Mouse (Mus musculus) heart, adult 18-20 months (tissue): Measurements from ENCODE around the gene Ttll6. TPM values are rescaled to one million over a fixed set of nuclear protein-coding genes. Genes with fewer than 3 reads are reported as not detected.

Experiments used
- DNase-seq, 2 experiments: peaks; one replicate each; pipeline ENCODE4 v3.0.0; 2021 to 2022; ENCODE audit warnings: mixed read lengths in 1 of 2
- total RNA-seq, 2 experiments: library from RNA; stranded (reverse); gene quantifications; 2 replicates each; pipeline ENCODE4 v1.2.3; 2021

Ttll6 gene
- total RNA-seq, 2 experiments from 2014 or later = not detected

DNA sequence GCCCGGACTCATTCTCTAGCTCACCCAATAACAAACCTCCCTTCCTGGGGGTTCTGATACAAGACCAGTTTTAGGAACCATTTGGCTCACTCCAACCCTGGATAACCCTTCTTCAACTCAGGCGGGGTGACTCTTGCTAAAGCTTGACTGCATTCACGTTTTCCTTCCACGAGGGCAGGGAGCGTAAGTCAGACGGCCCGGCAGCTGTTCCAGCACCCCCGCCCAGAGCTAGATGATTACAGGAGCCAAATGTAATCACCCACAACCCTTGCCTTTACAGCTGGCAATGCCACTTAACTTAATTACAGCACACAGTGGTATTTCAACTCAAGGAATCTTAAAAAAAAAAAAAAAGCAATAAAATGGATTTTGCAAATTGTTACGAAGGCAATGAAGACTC, 34.5 kb downstream of the Ttll6 start:
- no peak for DNase-seq

DNA sequence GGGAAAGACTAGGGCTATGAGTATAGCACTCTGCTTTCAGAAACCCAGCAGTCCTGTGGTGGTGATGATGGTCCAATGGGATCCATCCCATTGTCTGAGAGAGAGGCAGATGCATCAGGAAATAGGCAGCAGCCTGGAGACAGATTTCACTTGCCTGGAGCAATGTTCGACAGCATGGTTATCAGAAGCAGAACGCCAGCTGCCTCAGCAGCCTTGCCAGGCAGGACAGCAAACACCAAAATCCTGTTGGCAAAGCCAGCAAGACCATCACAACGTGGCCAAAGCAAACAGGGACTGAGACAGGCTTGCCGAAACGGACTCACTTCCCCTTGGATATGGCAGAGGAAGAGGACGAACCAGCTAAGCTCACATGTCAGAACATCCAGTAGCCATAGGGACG, 35.4 kb downstream of the Ttll6 start:
- DNase-seq = no peak

- DNase-seq = no peak
These were observed 37.3 kb downstream of the Ttll6 start for GRCm38 (mm10) chr11:96170711-96171379.

DNA sequence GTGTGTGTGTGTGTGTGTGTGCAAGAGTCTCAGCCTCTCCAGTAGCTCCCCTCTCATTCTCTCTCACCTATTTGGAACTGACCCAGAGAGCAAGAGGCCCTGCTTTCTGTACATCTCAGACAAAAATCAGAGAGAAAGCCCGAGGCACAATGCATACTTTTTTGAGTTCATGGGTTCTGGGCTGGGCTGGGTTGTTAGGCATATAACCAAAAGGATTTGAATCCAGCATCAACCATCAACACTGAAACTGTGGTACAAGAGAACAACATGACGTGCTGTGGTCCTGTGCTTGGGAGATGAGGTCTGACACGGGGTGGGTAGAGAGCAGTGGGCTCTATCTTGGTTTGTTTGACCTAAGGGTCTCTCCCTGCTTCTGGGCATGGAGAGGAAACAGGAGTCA, 38.0 kb downstream of the Ttll6 start:
- DNase-seq = no peak

DNA sequence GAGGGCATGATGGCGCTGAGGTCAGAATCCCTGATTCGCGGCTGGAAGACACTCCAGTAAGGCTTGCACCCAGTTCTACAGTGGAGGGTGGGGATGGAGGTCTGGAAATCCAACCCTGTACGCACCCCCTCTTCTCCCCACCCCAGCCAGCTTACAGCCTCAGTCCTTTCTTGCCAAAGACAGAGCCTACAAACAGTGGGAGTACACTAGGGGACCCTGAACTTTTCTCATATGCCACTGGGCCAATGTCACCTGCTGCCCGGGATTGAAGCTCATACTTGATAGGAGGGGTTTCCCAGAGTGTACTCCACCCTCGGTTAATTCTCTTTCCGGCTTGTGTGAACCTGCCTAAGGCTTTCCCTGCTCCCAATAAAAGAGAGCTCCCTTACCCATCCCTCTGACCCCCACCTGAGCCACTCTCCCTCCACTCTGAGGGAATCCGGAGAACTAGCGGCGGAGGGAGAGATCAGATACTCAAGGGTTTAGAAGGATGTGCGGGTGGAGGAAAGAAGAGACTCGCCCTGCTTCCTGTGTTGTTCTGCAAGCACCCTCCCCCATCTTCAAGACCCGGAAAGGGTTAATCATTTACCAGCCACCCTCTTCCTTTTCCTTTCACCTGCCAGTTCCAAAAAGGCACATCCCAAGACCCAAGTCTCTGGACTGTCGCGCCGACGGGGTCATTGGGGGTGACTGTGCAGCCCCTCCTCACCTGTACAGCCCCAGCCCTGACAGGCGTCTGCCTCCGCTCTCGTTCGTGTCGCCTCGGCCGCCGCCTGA, 39.1 kb downstream of the Ttll6 start:
- no peak for DNase-seq

DNA sequence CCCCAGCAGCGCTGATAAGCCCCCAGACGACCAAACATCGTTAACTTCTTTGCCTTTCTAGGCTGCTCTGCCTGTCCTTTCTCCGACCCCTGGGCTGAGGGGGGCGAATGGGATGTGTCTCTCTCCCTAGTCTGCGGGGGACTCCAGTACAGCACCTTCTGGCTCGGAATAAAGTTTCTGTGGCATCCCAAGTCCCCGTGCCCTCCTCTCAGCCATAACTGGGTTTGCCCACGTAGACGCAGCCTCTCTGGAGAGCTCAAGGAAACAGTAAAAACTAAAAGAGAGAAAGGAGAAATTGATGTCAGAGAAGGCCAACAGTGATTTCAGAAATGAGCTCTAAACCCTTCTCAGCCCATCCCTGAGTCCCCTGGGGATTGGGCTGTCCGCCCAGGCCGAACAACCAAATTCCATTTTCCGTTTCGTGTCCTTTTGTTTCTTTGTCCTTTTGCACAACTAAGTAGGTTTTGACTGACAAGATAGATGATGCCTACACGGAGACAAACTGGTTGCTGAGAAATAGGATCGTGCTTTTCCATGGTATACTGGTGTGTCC, 39.8 kb downstream of the Ttll6 start:
- DNase-seq = no peak

GRCm38 (mm10) chr11:96174881-96175280, 41.3 kb downstream of the Ttll6 start:
- no peak for DNase-seq

DNA sequence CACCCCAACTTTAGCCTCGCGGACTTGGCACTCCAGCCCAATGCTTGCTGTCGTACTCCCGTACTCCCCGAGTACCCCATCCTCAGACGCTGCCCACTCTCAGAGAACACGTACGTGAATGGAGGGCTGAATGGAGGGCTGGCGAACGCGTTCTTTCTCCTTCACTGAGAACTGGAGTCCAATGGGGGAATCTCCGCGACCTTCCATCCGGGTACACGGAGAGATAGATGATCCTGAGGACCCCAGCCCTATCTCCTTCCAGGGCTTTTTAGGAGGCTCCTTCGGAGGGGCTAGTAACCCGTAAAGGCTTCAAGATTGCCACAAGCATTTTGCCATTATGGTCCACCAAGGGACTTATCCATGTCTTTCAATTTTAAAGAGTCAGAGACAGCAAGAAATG, 41.9 kb downstream of the Ttll6 start:
- DNase-seq = no peak

- no peak for DNase-seq
These were observed 42.5 kb downstream of the Ttll6 start for GRCm38 (mm10) chr11:96175951-96176530.

GRCm38 (mm10) chr11:96176841-96177240, 43.3 kb downstream of the Ttll6 start:
- no peak for DNase-seq

- DNase-seq = no peak
These were observed 44.1 kb downstream of the Ttll6 start for GRCm38 (mm10) chr11:96177546-96178174.

DNA sequence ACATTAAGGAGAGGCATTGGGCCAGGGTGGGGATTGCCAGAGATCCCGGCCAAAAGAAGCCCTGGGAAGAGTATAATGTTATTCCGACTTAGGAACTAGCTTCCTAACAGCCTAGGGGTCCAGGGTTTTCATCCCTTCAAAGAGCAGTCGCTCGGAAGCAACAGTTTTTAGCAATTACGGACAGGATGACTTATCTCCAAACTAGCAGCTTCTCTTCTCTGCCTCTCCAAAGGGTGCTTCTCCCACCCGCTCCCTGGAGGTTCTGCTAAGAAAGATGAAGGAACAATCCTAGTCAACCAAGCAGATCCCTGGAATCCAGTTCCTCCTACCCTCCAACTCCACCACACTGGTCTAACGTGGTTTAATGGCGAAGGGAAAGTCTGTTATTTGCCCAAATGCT, 44.8 kb downstream of the Ttll6 start:
- DNase-seq = no peak

- no peak for DNase-seq
These were observed 45.4 kb downstream of the Ttll6 start for GRCm38 (mm10) chr11:96178911-96179503.

DNA sequence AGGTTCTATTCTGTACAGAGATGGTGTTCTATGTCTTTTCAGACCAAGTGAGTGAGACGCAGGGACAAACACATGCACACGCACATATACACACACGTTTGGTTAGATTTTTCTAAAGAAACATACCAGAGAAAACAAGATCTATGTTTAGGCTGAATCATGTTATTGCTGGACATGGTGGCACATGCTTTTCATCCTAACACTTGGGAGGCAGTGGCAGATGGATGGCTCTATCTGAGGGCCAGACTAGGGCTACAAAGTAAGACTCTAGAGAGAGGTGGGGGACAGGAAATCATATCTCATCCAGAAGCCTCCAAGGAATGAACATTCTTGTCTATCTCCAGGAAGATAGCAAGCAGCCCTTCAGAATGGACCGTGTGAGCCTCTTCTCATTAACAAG, 47.5 kb downstream of the Ttll6 start:
- no peak for DNase-seq

- no peak for DNase-seq
These were observed 50.6 kb downstream of the Ttll6 start for GRCm38 (mm10) chr11:96184233-96184632.

DNA sequence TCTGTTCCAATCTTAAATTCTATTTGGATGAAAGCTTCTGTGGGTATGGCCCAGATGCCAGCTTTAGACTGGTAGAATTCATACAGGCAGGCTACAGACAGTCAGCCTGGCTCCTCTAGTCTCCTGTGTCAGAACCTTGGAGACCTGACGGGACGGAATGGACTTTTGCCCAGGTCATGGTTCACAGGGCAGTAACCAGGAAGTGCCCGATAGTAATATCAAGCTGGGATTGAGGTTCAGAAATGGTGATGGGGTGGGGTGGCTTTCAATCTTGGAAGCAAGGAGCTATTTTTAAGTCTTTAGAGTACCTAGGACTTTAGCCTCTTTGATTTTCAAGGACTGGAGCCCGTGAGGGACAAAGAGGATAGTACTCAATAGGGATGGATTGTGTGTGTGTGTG, 53.7 kb downstream of the Ttll6 start:
- no peak for DNase-seq

DNA sequence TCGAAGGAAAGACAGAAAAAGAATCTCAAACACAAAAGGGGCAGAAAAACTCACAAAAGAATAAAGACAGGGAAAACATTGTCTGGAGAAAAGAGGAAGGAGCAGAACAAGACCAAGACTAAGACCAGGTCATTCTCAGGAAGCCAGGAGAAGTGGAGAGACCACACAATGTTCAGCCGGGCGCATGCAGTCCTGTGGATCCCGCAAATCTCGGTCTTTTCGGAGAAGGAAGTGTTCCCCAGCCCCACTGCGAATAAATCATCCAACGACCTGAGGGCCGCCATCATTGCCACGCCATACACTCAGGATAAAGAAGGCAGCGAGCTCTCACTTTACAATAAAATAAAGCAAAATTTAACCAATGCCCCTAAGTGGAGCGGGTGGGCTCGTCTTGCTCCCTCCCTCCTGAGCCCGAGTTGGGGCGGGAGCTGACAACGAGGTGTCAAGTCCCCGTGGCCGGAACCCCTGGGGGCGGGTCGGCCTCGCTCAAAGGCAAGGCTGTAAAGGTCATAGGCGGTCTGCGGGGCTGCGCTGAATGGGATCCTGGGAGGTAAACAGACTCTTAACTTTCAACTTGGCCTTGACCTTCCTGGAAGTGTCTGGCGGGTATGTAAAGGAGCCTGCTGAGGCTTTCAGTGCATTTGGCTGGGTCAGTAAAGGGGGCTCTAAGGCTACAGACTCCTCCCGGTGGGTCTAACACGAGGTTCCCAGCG, 56.4 kb downstream of the Ttll6 start:
- DNase-seq = no peak

DNA sequence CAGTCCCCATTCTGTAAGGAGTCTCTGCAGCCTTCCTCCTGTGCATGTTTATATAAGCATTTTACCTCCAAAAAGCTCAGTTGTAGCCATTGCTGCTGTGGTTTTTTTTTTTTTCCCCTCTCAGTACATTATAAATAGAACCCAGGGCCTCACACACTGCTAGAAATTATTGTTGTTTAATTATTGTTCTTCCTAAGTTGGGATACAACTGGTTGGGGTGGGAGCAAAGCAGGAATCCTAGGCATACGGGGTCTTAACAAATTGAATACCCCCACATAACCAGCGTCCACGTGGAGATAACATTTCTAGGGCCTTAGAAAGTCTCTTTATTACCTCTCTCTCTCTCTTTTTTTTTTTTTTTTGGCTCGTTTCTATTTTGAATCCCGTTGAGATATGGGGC, 57.5 kb downstream of the Ttll6 start:
- no peak for DNase-seq

GRCm38 (mm10) chr11:96193521-96194400, 60.2 kb downstream of the Ttll6 start, which contains the start of gene Hoxb13:
Gene Hoxb13, plus strand, starts transcription at chr11:96194316.
- DNase-seq = no peak

DNA sequence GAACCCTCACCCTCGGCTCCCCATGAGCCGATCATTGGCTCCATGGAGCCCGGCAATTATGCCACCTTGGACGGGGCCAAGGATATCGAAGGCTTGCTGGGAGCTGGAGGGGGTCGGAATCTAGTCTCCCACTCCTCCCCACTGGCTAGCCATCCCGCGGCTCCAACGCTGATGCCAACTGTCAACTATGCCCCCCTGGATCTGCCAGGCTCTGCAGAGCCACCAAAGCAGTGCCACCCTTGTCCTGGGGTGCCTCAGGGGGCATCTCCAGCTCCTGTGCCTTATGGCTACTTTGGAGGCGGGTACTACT, 60.8 kb downstream of the Ttll6 start:
- DNase-seq = no peak
